Mouse (Mus musculus) cerebellum, postnatal 10 days (tissue): ENCODE data around the gene Golph3.

Source experiments
- DNase-seq, 2 experiments: peaks; one replicate each; pipeline ENCODE4 v3.0.0; 2021; ENCODE audit warnings: mixed read lengths in 2 of 2

The Golph3 gene

GRCm38 (mm10) chr15:12321091-12321787 lies at the start of gene Golph3:
Gene Golph3, plus strand, starts transcription at chr15:12321450.
- peak; percentile 99 for DNase-seq

DNA sequence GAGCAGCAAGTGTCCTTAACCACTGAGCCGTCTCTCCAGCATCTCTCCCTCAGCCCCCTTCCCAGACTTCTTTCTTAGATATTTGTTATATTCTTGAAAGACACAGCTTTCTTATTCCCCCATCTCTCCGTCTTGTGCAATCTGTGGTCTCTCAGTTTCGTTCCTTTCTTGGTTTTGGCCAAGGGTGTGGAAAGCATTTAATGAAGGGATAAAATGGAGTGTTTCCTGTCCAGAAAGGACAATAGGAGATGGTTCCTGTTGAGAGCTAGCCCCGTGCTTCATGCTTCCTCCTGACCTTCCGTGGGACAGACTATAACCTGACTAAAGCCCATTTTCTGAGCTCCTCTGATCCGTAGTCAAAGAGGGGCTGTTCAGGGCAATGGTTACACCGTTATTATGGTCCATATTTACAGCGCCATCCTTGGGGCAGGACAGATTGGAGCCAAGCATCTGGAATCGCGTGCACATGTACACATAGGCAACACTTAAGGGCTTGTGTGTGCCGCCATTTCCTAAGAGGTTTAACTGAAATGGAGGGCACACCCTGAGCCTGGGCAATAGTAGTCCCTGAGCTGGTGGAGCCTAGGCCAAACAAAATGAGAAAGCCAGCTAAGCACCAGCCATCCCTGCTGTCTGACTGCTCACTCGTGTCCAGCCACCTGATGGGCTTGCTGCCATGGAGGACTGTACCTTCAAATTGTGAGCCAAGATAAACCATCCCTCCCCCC lies 47.8 kb upstream of the Golph3 start:
- DNase-seq: peak; percentile 18 to 19

- DNase-seq: no peak
Observed at GRCm38 (mm10) chr15:12274053-12274769, 47.0 kb upstream of the Golph3 start.

GRCm38 (mm10) chr15:12275091-12275623 lies 46.1 kb upstream of the Golph3 start:
- DNase-seq: no peak

DNA sequence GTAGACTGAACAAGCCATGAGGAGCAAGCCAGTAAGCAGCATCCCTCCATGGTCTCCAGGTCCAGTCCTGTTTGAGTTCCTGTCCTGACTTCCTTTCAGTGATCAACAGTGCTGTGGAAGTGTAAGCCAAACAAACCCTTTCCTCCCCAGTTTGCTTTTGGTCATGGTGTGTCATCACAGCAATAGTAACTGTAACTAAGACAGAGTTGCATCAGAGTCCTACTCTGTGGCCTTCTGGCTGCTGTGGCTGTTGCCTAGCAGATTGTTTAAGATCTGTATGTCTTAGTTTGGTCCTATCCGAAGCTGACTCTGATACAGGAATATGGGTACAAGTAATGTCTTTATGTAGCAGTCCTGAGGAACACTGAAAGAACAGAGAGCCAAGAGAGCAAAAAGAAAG lies 41.4 kb upstream of the Golph3 start:
- no peak for DNase-seq

GRCm38 (mm10) chr15:12284794-12285534 lies 36.3 kb upstream of the Golph3 start:
- DNase-seq: peak in 1 of 2 experiments; percentile 19

- no peak for DNase-seq
Observed at GRCm38 (mm10) chr15:12285535-12285809, 35.8 kb upstream of the Golph3 start.

- DNase-seq: no peak
Observed at GRCm38 (mm10) chr15:12290330-12290729, 30.9 kb upstream of the Golph3 start.

- peak; percentile 26 to 28 for DNase-seq
Observed at GRCm38 (mm10) chr15:12291757-12292156, 29.5 kb upstream of the Golph3 start.

DNA sequence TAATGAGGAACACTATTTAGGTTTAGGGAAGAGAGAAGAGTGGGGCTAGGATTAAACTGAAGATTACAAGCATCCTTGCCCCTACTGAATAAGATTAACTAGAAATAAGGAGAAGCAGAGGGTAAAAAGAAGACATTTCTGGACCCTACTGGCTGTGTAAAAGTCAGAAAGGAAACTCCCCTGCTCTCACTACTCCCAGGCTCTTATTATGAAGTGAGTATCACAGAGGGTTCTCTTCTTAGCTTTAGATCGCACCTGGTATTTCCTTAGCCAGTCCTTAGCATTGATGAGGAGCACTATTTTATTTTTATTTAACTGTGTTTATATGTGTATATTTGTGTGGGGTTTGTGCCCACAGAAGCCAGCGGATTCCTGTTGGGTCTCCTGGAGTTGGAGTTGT lies 25.0 kb upstream of the Golph3 start:
- DNase-seq: no peak

GRCm38 (mm10) chr15:12298231-12298737 lies 23.0 kb upstream of the Golph3 start:
- DNase-seq: no peak

GRCm38 (mm10) chr15:12301771-12302170 lies 19.5 kb upstream of the Golph3 start:
- DNase-seq: no peak

DNA sequence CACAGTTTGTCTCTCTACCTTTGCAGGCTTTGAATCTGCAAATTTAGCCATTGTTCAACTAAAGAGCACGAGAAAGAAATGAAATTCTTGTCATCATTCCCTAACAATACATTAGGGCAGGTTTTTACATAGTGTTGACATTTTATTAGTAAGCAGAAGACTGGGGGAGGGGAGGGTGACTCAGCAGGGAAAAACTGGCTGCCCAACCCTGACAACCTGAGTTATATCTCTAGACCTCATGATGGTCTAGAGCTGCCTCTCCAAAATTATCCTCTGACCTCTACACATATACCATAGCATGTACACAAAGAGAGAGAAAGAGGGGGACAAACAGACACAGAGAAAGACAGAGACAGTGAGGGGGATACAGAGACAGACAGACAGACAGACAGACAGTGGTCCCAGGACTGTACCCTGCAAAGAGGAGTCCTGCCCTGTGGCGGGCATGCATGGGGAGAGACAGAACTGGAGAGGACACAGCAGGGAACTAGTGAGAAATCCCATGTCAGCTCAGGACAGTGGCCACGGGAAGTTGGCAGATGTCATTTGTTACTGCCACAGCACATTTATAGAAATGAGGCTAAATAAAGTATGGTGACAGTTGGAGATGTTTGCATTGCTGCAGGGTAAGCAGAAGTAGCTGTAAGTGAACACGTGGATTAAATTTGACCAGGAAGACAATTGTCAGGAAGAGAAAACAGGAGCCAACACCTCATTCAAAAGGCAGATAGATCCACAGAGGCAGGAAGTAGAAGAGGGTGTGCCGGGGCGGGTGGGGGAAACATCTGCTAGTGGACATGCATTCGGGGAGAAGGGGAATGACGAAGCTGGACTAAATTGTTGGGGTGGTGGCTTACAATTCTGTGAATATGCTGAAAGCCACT lies 14.8 kb upstream of the Golph3 start:
- no peak for DNase-seq

DNA sequence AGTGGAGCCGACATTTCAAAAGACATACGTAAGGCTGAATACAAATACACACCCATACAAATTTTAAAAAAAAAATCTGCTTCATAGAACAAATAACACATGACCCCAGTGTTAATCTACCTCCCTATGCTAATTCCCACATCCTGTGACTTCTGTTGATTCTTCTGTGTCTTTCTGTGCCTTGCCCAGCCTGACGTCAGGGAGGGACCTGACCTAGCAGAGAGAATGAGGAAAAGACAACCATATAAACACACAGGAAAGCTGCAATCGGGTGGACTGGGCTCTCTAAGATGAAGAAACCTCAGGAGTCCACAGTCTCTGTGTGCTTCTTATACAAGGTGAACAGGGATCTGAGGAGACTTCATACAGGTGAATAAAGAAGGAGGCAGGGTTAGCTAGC lies 14.1 kb upstream of the Golph3 start:
- no peak for DNase-seq

- no peak for DNase-seq
Observed at GRCm38 (mm10) chr15:12308539-12308938, 12.7 kb upstream of the Golph3 start.

DNA sequence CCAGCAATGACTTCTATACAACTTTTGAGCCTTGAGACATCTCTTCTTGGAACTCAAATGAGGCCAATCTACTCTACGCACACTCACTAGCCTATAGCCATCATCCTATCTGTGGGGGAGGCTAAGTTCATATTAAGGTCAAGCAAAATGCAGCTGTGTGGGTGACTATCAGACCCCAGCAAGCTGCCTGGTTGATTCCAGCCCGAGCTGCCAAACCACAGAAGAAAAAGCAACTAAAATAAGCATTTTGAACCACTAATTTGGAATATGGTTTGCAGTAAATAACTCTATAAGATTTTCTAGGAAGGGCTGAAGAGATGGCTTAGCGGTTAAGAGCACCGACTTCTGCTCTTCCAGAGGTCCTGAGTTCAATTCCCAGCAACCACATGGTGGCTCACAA lies 10.6 kb upstream of the Golph3 start:
- DNase-seq: no peak

DNA sequence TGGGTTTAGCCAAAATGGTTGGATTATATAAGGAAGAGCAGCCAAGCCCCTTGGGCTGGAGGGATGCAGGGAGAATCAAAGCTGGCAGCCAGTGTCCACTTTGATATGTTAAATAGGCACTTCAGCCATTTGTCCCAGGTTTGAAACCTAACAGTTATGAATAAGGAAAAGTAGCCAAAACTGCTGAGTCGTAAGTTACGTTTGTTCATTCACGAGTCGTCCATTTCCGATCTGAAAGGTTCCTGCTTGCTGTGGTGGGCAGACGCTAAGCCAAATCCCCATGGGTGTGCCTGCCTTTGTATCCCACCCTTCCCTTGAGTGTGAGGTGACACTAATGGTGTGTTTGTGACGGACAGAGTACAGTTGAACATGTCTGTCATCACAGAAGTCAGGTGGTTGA lies 9.8 kb upstream of the Golph3 start:
- no peak for DNase-seq

DNA sequence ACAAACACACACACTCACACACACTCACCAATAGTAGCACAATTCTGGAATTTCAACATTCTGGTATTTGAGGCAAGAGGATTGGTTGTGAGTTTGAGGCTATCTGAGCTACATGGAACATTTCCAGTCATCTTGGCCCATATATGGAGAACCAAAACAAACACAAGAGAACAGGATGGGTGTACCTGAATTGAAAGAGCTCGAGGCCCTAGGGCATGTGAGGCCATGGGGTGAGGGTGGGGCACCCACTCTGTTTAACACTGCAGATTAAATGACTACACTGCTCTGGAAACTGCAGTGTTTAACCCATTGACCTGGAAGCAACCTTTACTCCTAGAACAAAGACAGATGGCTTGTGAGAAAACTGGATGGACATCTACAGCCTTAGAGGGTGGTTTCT lies 8.0 kb upstream of the Golph3 start:
- no peak for DNase-seq

DNA sequence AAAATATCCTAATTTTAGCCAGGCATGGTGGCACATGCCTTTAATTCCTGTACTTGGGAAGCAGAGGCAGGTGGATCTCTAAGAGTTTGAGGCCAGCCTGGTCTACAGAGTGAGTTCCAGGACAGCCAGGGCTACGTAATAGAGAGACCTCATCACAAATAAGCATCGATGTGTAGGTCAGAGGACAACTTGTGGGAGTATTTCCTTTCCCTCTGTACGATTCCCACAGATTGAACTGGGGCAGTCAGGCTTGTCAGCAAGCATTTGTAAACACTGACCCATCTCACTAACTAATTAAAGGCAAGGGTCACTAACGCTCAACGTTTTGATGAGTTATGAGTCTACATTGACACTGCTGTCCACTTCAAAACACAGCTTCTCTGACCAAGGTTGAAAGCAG lies 6.7 kb upstream of the Golph3 start:
- no peak for DNase-seq

GRCm38 (mm10) chr15:12315996-12316395 lies 5.3 kb upstream of the Golph3 start:
- no peak for DNase-seq

DNA sequence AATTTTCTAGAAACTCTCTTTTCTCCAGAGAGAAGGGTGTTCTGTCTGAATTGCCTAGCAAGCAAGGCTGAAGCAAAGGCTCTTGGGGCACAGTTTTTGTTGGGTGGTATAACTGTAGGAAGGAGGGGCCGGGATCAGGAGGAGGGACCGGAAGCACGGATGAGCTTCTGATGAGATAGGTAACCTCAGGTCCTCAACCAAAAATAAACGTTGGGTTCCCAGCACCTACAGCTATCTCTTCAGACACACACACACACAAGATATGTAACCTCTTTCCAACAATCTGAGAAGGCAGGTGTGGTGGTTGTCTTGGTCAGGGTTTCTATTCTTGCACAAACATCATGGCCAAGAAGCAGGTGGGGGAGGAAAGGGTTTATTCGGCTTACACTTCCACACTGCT lies 4.0 kb upstream of the Golph3 start:
- DNase-seq: no peak

GRCm38 (mm10) chr15:12318451-12318850 lies 2.8 kb upstream of the Golph3 start:
- DNase-seq: no peak
